Mouse (Mus musculus) lung, adult 18-20 months (tissue): ENCODE results near the gene Prok2.

Experiments
- DNase-seq, 2 experiments: peaks; one replicate each; pipeline ENCODE4 v3.0.0; 2022; ENCODE audit warnings: mixed read lengths in 2 of 2

Gene Prok2

DNA sequence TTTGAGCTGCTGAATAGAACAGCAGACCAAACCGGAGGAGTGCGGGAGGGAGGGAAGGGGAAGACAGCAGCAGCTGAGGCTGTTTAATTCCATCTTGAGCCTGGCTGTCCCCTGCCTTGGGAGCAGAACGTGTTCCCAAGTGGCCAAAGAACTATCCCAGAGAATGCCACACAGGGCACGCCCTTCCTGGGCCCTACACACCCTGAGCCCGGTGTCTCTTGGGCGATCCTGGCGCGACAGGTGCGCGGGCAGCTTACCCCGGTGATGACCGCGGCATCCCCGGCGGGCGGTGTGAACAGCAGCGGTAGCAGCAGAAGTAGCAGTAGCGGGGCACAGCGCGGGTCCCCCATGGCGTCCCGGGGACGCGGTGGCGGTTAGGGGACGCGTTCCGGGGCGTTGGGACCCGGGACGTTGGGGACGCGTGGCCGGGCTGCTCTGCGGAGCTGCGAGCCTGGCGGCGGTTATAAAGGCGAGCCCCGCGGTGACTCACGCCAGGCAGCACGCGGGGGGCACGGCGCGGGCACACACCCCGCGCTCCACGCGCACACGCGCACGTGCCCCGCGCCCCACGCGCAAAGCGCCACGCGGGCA lies at the start of gene Prok2:
Gene Prok2 (minus strand): TSS at position 422 of the 591 bp plus-strand sequence.
- no peak for DNase-seq

GRCm38 (mm10) chr6:99774680-99775079 lies 48.5 kb upstream of the Prok2 start:
- DNase-seq, result no peak

GRCm38 (mm10) chr6:99768495-99768894 lies 42.3 kb upstream of the Prok2 start:
- no peak for DNase-seq

DNA sequence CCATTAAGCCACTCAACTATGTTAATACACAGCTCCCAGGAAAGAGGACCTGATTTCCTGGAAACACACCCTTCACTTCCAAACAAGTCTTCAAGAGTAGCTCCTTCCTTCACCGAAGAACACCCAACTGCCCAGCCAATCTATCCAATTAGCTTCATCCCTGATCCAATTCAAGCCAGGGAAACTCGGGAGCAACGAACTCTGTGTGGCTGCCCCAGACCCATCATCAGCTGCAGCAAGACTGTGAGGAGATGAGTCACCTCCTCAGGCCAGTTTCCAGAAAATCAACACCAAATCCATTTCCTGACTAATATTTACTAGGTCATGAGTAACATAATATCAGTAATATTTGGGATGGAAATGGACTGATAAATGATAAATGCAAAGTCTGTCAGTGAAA lies 38.7 kb upstream of the Prok2 start:
- no peak for DNase-seq

DNA sequence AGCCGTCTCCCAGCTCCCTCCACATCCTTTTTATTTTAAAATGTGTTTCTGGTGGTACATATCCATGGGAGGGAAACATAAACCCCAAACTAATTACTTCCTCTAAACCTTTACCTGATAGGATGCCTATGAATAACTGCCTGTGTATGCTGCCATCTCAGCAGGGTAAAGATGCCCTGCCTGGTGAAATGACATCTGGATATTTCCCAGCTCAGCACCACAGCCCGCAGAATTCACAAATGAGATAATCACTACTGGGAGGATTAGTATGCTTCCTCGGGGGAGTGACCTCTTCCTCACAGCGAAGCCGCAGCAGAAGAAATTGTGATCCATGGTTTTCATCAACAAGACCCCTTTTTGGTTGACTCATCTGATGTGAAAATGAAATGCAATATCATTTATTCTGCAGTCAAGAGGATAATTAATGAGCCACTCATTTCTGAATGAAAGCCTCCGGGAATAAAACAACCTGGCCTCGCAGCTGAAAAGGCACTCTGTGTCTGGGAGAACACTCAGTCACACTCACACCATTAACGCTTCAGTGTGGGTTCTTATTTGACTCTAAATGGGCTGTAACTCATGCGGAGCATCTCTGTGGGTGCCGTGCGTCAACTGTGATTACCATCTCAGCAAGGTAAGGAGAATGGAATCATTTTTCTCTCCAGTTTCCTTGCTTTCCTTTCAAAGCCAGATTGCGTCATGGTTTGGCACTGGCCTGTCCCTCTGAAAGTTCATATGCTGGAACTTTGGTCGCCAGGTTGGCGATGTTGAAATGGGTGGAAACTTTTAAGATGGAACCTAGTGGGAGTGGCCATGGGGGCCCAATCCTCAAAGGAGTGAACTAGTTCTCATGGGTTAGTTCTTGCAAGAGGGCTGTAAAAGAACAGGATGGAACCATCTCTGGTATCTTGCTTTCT lies 36.1 kb upstream of the Prok2 start:
- no peak for DNase-seq

- DNase-seq, result no peak
These were observed 29.9 kb upstream of the Prok2 start for GRCm38 (mm10) chr6:99756105-99756504.

DNA sequence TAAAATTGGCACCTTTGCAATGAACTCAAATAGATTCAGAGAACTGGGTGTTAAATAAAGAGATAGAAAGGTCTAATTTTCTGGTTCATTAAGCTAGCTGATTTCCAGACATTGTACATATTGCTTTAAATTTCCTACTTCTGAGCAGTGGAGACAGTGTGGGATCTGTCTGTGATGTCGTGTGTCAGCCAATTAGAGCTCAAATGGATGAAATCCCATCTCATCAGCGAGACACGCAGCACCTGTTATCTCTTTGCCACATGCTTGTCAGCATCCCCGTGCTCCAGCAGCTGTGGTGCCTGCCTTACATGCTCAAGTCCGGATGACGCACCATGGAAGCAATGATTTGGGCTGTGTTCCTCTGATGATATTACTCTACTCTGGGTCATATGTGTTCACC lies 25.1 kb upstream of the Prok2 start:
- no peak for DNase-seq

- no peak for DNase-seq
These were observed 20.1 kb upstream of the Prok2 start for GRCm38 (mm10) chr6:99746275-99746674.

DNA sequence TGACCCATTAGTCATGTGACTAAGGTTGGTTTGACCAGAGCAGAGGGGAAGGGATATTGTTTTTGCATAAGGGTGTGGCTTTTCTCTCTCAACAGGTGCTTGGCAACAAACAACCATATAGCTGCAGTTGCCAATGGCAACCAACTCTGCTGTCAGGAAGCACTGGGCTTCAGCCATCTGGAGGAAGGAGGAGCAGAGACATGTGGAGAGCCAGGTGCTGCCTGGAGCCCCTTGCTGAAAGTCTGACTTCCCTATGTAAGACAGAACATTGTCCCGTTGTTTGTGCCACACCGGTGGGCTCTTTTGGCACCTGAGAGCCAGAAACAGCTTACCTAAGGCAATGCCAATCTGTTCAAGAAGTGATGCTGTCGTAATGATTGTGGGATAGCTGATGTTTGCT lies 16.7 kb upstream of the Prok2 start:
- DNase-seq, result no peak

- no peak for DNase-seq
These were observed 8.5 kb upstream of the Prok2 start for GRCm38 (mm10) chr6:99734666-99735065.

GRCm38 (mm10) chr6:99732673-99733072 lies 6.5 kb upstream of the Prok2 start:
- no peak for DNase-seq

GRCm38 (mm10) chr6:99731926-99732325 lies 5.7 kb upstream of the Prok2 start:
- DNase-seq, result no peak

GRCm38 (mm10) chr6:99729853-99730252 lies 3.7 kb upstream of the Prok2 start:
- no peak for DNase-seq

- no peak for DNase-seq
These were observed 548 bp upstream of the Prok2 start for GRCm38 (mm10) chr6:99726576-99727303.

DNA sequence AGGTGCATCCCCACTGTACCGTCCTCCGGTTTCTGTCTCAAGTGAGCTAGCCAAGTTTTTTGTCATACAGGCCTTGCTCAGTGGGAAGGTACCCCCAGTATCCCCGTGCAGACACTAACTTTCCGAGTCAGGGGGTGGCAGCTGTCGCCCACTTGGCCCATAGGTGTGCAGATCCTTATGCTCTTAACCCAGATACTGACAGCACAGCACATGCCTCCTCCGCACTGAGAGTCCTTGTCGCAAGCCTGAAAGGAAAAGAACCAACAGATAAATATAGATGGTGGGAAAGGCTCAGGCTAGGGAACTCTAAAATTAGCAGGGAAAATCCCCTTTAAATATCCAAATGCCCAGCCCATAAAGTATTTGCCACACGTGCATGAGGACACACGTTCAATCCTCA lies 3.8 kb downstream of the Prok2 start:
- DNase-seq, result no peak

DNA sequence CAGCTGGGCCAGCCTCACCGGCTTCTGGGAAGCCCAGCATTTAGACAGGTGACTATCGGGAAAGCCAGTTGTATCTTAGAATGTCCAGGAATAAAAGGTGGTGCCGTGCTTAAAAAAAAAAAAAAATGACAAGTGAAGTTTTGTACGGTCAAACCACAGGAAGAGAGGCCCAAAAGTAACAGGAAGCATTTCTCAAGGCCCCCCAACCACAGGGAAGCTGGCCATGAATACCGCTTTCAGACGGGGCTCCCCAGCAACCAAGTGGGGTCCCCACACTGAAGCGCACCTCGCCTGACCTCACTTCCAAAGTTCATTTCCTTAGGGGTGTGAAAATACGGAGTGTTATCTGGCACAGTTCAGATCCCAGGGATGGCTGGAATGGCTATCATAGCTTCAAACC lies 5.2 kb downstream of the Prok2 start:
- DNase-seq, result no peak

DNA sequence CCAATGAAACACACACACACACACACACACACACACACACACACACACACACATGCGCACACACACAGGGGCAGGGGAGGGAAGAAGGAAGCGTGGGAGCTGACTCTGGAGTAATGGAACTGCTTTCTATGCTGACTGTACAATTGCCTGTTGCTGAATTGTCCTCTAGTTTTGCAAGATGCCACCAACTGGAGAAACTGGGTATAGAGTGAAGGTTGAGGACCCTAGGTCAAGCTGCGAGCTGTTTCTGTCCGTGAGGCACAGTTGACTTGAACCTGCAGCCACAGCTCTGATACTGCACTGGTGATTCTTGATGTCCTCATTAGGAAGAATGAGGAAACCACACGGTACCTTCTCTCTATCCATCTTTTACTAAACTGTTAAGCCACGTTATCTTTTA lies 10.3 kb downstream of the Prok2 start:
- no peak for DNase-seq

DNA sequence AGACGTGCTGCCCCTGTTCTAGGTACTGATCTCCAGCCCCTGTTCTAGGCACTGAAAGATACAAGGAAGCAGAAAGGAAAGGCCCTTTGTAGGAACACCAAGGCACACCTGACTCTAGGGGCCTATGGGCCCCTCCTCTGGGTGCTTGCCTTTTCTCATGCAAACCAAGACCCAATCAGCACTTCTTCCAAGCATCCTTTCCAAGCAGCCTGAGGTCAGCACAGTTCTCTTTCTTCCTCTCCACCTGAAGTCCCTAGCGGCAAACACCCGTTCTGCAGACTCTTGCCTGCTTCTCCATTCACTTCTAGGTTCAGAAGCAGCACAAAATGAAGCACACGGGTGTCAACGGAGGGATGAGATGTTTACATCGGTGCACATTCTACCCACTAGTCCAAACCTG lies 11.0 kb downstream of the Prok2 start:
- DNase-seq, result no peak

GRCm38 (mm10) chr6:99713256-99713655 lies 12.9 kb downstream of the Prok2 start:
- DNase-seq, result no peak

DNA sequence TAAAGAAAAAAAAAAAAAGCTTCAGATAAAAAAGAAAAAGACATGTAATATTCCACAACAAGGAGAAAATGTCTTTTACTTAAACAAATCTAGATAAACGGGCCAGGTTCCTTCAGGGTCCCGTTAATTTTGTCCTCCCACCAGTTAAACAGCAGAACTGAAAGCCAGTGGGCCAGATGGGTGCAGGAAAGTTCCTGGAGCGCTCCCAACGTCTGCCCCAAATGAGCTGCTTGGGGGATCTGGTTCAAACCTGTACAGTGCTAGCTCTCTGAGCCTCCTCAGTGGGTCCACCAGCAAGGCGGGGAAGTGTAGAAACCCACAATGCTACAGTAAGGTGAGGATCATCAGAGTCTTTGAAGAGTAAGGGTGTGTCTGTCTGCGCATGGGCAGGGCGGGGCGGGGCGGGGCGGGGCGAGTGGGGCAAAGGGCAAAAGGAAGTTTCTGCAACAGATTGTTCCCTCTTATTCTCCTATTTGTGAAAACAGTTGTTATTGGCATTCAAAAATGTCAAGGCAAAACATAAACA lies 14.6 kb downstream of the Prok2 start:
- no peak for DNase-seq

- no peak for DNase-seq
These were observed 25.7 kb downstream of the Prok2 start for GRCm38 (mm10) chr6:99700484-99700883.

GRCm38 (mm10) chr6:99692916-99693841 lies 33.0 kb downstream of the Prok2 start:
- no peak for DNase-seq
